Mouse (Mus musculus): ENCODE results near the gene Mnt. TPM values are rescaled to one million over a fixed set of nuclear protein-coding genes. Genes with fewer than 3 reads are reported as not detected.

The Mnt gene
- polyA plus RNA-seq, 1 experiment from 2014 or later: 4.8 TPM

- WGBS: 94% methylated on average over 19 of the region's 19 CpGs
- Histone ChIP-seq H3K4me1 (ENCODE audit: control insufficient read depth, insufficient read depth, low read length) (peaks cover 5% of the 10 kb centered on the region; the same call in 1 of the 2 replicates), H3K9me3 (ENCODE audit: control insufficient read depth, low read length) (no peaks in the 10 kb centered on the region), H3K4me3 (ENCODE audit: low read depth, low read length) (no peak overlapping the region), H3K4me2 (ENCODE audit: low read depth, low read length) (no peak overlapping the region), H3K27me3 (replicated peaks; ENCODE audit: control insufficient read depth, insufficient read depth, low read length) (no peaks in the 10 kb centered on the region), H3K9ac (ENCODE audit: low read depth, low read length) (no peak overlapping the region), H3K36me3 (ENCODE audit: control insufficient read depth, insufficient read depth, low read length) (peaks cover 44% of the 10 kb centered on the region), H3K27ac (replicated peaks; ENCODE audit: low read depth, low read length) (no peak overlapping the region)
- DNase-seq (ENCODE audit: low spot score): no peak
- no peak for ATAC-seq (ENCODE audit: low read depth)
Measured at GRCm38 (mm10) chr11:74839860-74840715, 9.4 kb downstream of the Mnt start.

GRCm38 (mm10) chr11:74840739-74841138, 10.0 kb downstream of the Mnt start:
- peaks cover 50% of the 10 kb centered on the region for H3K36me3 ChIP-seq (ENCODE audit: control insufficient read depth, insufficient read depth, low read length)
- H3K4me1 ChIP-seq (ENCODE audit: control insufficient read depth, insufficient read depth, low read length): peaks cover 5% of the 10 kb centered on the region; the same call in 1 of the 2 replicates
- no peaks in the 10 kb centered on the region for H3K27me3 ChIP-seq (replicated peaks; ENCODE audit: control insufficient read depth, insufficient read depth, low read length)
- no peak overlapping the region for H3K4me2 ChIP-seq (ENCODE audit: low read depth, low read length)
- no peak overlapping the region for H3K27ac ChIP-seq (replicated peaks; ENCODE audit: low read depth, low read length)
- peaks cover 3% of the 10 kb centered on the region; the same call in 1 of the 2 replicates for H3K9me3 ChIP-seq (ENCODE audit: control insufficient read depth, low read length)
- 89% methylated on average over 8 of the region's 8 CpGs for WGBS
- no peak overlapping the region for H3K9ac ChIP-seq (ENCODE audit: low read depth, low read length)
- DNase-seq (ENCODE audit: low spot score): no peak
- H3K4me3 ChIP-seq (ENCODE audit: low read depth, low read length): no peak overlapping the region
- ATAC-seq (ENCODE audit: low read depth): no peak

- Histone ChIP-seq H3K9me3 (ENCODE audit: control insufficient read depth, low read length) (peaks cover 4% of the 10 kb centered on the region; the same call in 1 of the 2 replicates), H3K36me3 (ENCODE audit: control insufficient read depth, insufficient read depth, low read length) (peaks cover 54% of the 10 kb centered on the region)
Measured at GRCm38 (mm10) chr11:74841366-74841765, 10.6 kb downstream of the Mnt start.

GRCm38 (mm10) chr11:74842045-74842444, 11.3 kb downstream of the Mnt start:
- DNase-seq (ENCODE audit: low spot score) (no peak), ATAC-seq (ENCODE audit: low read depth) (no peak)
- Histone ChIP-seq H3K9ac (ENCODE audit: low read depth, low read length) (no peak overlapping the region), H3K4me3 (ENCODE audit: low read depth, low read length) (no peak overlapping the region), H3K27ac (replicated peaks; ENCODE audit: low read depth, low read length) (no peak overlapping the region), H3K9me3 (ENCODE audit: control insufficient read depth, low read length) (peaks cover 4% of the 10 kb centered on the region; the same call in 1 of the 2 replicates), H3K36me3 (ENCODE audit: control insufficient read depth, insufficient read depth, low read length) (peaks cover 51% of the 10 kb centered on the region), H3K27me3 (replicated peaks; ENCODE audit: control insufficient read depth, insufficient read depth, low read length) (no peaks in the 10 kb centered on the region), H3K4me1 (ENCODE audit: control insufficient read depth, insufficient read depth, low read length) (peaks cover 5% of the 10 kb centered on the region; the same call in 1 of the 2 replicates), H3K4me2 (ENCODE audit: low read depth, low read length) (no peak overlapping the region)
- WGBS: 88% methylated on average over 12 of the region's 13 CpGs

More at GRCm38 (mm10) chr11:74841366-74841765, 10.6 kb downstream of the Mnt start:
- DNase-seq (ENCODE audit: low spot score) (no peak), ATAC-seq (ENCODE audit: low read depth) (no peak)
- H3K9ac ChIP-seq (ENCODE audit: low read depth, low read length): no peak overlapping the region
- no peak overlapping the region for H3K27ac ChIP-seq (replicated peaks; ENCODE audit: low read depth, low read length)
- peaks cover 5% of the 10 kb centered on the region; the same call in 1 of the 2 replicates for H3K4me1 ChIP-seq (ENCODE audit: control insufficient read depth, insufficient read depth, low read length)
- H3K4me3 ChIP-seq (ENCODE audit: low read depth, low read length): no peak overlapping the region
- H3K4me2 ChIP-seq (ENCODE audit: low read depth, low read length): no peak overlapping the region
- 83% methylated on average over 9 of the region's 9 CpGs for WGBS
- no peaks in the 10 kb centered on the region for H3K27me3 ChIP-seq (replicated peaks; ENCODE audit: control insufficient read depth, insufficient read depth, low read length)

GRCm38 (mm10) chr11:74842656-74843434, 12.1 kb downstream of the Mnt start:
- Histone ChIP-seq H3K9me3 (ENCODE audit: control insufficient read depth, low read length) (peaks cover 4% of the 10 kb centered on the region; the same call in 1 of the 2 replicates), H3K9ac (ENCODE audit: low read depth, low read length) (peak overlapping the region; percentile 14; the same call in 1 of the 2 replicates), H3K27ac (replicated peaks; ENCODE audit: low read depth, low read length) (no peak overlapping the region), H3K4me2 (ENCODE audit: low read depth, low read length) (no peak overlapping the region), H3K4me3 (ENCODE audit: low read depth, low read length) (no peak overlapping the region), H3K36me3 (ENCODE audit: control insufficient read depth, insufficient read depth, low read length) (peaks cover 51% of the 10 kb centered on the region), H3K4me1 (ENCODE audit: control insufficient read depth, insufficient read depth, low read length) (no peaks in the 10 kb centered on the region), H3K27me3 (replicated peaks; ENCODE audit: control insufficient read depth, insufficient read depth, low read length) (no peaks in the 10 kb centered on the region)
- ATAC-seq (ENCODE audit: low read depth) (no peak), DNase-seq (ENCODE audit: low spot score) (no peak)
- WGBS: 89% methylated on average over 17 of the region's 22 CpGs

GRCm38 (mm10) chr11:74843435-74843714, 12.7 kb downstream of the Mnt start:
- Histone ChIP-seq H3K4me2 (ENCODE audit: low read depth, low read length) (no peak overlapping the region), H3K27me3 (replicated peaks; ENCODE audit: control insufficient read depth, insufficient read depth, low read length) (no peaks in the 10 kb centered on the region), H3K36me3 (ENCODE audit: control insufficient read depth, insufficient read depth, low read length) (peaks cover 51% of the 10 kb centered on the region), H3K9me3 (ENCODE audit: control insufficient read depth, low read length) (peaks cover 4% of the 10 kb centered on the region; the same call in 1 of the 2 replicates), H3K4me1 (ENCODE audit: control insufficient read depth, insufficient read depth, low read length) (no peaks in the 10 kb centered on the region), H3K4me3 (ENCODE audit: low read depth, low read length) (no peak overlapping the region), H3K9ac (ENCODE audit: low read depth, low read length) (no peak overlapping the region), H3K27ac (replicated peaks; ENCODE audit: low read depth, low read length) (no peak overlapping the region)
- DNase-seq (ENCODE audit: low spot score) (no peak), ATAC-seq (ENCODE audit: low read depth) (no peak)
- WGBS: 79% methylated on average over 2 of the region's 2 CpGs

GRCm38 (mm10) chr11:74843761-74844160, 13.0 kb downstream of the Mnt start:
- Histone ChIP-seq H3K9ac (ENCODE audit: low read depth, low read length) (no peak overlapping the region), H3K36me3 (ENCODE audit: control insufficient read depth, insufficient read depth, low read length) (peaks cover 51% of the 10 kb centered on the region), H3K9me3 (ENCODE audit: control insufficient read depth, low read length) (peaks cover 4% of the 10 kb centered on the region; the same call in 1 of the 2 replicates), H3K4me3 (ENCODE audit: low read depth, low read length) (no peak overlapping the region), H3K27me3 (replicated peaks; ENCODE audit: control insufficient read depth, insufficient read depth, low read length) (no peaks in the 10 kb centered on the region), H3K27ac (replicated peaks; ENCODE audit: low read depth, low read length) (no peak overlapping the region), H3K4me2 (ENCODE audit: low read depth, low read length) (no peak overlapping the region), H3K4me1 (ENCODE audit: control insufficient read depth, insufficient read depth, low read length) (no peaks in the 10 kb centered on the region)
- ATAC-seq (ENCODE audit: low read depth): no peak
- WGBS: 62% methylated on average over 4 of the region's 5 CpGs
- DNase-seq (ENCODE audit: low spot score): no peak

GRCm38 (mm10) chr11:74845784-74846183, 15.1 kb downstream of the Mnt start:
- Histone ChIP-seq H3K27me3 (replicated peaks; ENCODE audit: control insufficient read depth, insufficient read depth, low read length) (no peaks in the 10 kb centered on the region), H3K9ac (ENCODE audit: low read depth, low read length) (no peak overlapping the region), H3K4me3 (ENCODE audit: low read depth, low read length) (no peak overlapping the region), H3K36me3 (ENCODE audit: control insufficient read depth, insufficient read depth, low read length) (peaks cover 42% of the 10 kb centered on the region), H3K4me2 (ENCODE audit: low read depth, low read length) (no peak overlapping the region), H3K27ac (replicated peaks; ENCODE audit: low read depth, low read length) (no peak overlapping the region), H3K9me3 (ENCODE audit: control insufficient read depth, low read length) (peaks cover 4% of the 10 kb centered on the region; the same call in 1 of the 2 replicates), H3K4me1 (ENCODE audit: control insufficient read depth, insufficient read depth, low read length) (no peaks in the 10 kb centered on the region)
- WGBS: 63% methylated on average over 3 of the region's 3 CpGs
- no peak for DNase-seq (ENCODE audit: low spot score)
- ATAC-seq (ENCODE audit: low read depth): no peak

Measured in embryonic facial prominence, embryonic 14.5 days (tissue).